Mouse (Mus musculus): ENCODE data around the gene Aaed1.

- no peak for TF ChIP-seq CTCF (IDR thresholded peaks at IDR 0.05; ENCODE audit: extremely low read depth, insufficient read length, insufficient replicate concordance, low read depth, low read length)
- no peak for TF ChIP-seq POLR2A (IDR thresholded peaks at IDR 0.05; ENCODE audit: low read depth, low read length)
Measured at GRCm38 (mm10) chr13:64312916-64313289, 393 bp upstream of the Aaed1 start.

All from small intestine, adult 2 months (tissue).